Mouse (Mus musculus): ENCODE measurements around the gene Hist1h3e.
A peak's percentile ranks its signal among the peaks of the same experiment; 100 is the strongest.
"Not testable (repeated sequence)": the region's sequence is repeated elsewhere in the genome, so short reads cannot be mapped to it uniquely, and the experiment has no call there.

The Hist1h3e gene

DNA sequence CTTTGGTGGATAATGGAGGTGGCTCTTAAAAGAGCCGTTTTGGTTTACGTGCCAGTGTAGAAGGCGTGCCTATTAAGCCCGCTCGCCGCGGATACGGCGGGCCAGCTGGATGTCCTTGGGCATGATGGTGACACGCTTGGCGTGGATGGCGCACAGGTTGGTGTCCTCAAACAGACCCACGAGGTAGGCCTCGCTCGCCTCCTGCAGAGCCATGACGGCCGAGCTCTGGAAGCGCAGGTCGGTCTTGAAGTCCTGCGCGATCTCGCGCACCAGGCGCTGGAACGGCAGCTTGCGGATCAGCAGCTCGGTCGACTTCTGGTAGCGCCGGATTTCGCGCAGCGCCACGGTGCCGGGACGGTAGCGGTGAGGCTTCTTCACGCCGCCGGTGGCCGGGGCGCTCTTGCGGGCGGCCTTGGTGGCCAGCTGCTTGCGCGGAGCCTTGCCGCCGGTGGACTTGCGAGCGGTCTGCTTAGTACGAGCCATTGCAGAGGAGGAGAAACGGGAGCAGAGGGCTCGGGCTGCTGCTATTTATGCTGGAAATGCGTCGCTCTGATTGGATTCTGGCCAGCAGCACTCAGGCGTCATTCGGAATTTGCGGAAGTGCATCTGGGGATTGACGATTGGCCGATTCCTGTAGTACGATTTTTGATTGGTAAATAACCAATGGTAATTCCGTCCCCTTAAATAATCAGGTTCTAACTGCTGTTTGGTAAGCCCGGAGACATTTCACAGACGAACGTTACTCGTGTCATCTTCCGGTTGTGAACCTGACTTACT is at the start of gene Hist1h3e:
Gene Hist1h3e, minus strand, starts transcription at position 487 of the 777 bp plus-strand sequence.
- DNase-seq (ENCODE audit: extremely low read depth, low read depth): peak; percentile 99

DNA sequence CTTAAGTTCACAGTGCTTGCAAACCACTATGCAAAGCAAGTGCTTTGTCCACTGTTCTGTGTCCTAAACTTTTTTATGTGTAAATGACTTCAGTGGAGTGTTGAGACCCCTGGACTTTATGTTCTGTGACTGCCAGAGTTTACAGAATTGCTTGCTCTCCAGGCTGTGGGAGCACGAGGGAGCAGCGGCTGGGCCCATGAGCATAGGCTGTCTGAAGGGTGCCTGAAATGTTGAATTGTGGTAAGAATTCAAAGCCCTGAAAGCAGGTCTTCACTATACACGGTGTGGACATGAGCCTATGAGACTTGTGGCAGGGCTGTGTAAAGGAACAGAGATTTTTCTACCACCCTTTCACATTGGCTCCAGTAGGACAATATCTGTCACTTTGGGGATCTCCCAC is 49.5 kb upstream of the Hist1h3e start:
- DNase-seq (ENCODE audit: extremely low read depth, low read depth): no peak

DNA sequence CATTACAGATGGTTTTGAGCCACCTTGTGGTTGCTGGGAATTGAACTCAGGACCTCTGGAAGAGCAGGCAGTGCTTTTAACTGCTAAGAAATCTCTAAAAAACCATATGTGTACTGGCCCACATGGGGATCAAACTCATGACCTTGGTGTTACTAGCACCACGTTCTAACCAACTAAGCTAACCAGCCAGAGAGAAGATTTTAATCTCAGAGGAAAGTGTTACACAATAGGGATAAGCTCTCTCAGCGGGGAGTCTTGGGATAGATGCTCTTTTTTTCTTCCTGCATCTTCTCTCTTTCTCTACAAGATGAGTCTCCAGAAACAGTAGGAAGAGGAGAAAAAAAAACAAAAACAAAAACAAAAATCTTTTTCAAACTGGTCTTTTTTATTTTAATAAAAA is 48.2 kb upstream of the Hist1h3e start:
- no peak for DNase-seq (ENCODE audit: extremely low read depth, low read depth)

DNA sequence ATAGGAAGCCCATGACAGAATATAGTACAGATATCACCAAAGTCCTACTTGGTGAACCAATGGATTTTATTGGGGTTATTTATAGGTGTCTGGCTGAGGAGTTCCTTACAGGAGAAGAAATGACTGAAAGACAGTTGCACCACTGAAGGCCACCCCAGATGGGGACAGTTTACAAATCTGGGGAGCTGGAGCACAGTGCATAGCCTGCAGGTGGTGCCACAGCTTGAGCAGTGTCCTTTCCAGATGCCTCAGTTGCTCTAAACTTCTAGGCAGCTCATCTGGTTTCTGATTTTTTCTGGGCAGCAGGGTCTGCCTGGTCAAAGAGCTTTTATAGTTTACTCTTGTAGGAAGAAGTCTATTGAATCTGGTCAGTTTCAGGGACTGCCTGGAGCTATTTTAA is 47.7 kb upstream of the Hist1h3e start:
- no peak for DNase-seq (ENCODE audit: extremely low read depth, low read depth)

DNA sequence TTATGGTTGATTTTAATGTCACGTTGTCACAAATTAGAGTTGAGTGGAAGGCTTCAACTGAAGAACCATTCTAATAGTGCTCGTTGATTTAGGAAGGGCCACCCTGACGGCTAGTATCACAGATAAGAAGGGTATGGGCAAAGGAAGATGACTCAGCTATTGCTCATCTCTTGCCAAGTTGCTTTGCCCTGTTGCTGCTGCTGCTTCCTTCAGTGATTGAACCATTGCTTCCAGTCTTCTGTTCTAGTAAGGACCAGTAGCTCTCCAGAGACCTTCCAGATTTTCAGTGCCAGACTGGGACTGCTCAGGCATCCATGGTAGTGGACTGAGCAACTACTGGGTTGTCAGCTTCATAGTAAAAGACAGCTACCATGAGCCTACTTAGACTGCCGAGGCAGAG is 47.0 kb upstream of the Hist1h3e start:
- peak; percentile 41 for DNase-seq (ENCODE audit: extremely low read depth, low read depth)

DNA sequence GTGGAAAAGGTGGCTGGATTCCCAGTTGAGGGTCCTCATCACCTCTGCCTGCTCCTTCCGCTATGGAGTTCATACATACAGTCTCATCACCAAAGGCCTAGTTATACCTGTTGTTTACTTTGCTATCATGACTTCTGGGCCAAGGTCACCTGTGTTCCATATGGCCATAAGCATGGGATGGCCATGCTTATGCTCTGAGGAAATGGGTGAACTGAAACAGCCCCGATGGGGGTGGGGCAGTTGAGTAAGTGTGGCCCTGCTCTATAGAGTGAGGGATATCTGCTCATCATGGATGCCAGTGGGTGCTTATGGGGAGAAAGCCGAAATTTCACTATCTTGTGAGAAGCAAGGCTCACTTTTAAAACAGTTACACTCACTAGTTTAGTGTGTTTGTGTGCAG is 42.9 kb upstream of the Hist1h3e start:
- DNase-seq (ENCODE audit: extremely low read depth, low read depth): no peak

DNA sequence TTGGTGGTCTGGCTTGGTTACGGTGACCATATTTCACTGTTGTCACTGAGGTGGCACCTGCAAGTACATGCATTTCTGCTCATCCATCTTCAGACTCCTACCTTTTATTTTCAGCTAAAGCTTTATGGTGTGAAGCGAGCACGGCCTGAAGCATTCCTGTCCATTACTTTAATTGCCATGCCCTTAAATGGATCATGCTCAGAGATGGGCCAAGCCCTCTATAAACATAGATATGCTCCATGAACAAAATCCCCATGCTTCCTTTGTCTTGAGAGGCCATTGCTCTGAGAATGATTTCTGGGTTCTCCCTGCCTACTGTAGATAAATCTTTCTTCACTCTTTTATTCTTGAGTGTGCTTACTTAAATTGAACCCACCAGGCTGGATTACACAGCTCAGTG is 42.3 kb upstream of the Hist1h3e start:
- DNase-seq (ENCODE audit: extremely low read depth, low read depth): no peak

DNA sequence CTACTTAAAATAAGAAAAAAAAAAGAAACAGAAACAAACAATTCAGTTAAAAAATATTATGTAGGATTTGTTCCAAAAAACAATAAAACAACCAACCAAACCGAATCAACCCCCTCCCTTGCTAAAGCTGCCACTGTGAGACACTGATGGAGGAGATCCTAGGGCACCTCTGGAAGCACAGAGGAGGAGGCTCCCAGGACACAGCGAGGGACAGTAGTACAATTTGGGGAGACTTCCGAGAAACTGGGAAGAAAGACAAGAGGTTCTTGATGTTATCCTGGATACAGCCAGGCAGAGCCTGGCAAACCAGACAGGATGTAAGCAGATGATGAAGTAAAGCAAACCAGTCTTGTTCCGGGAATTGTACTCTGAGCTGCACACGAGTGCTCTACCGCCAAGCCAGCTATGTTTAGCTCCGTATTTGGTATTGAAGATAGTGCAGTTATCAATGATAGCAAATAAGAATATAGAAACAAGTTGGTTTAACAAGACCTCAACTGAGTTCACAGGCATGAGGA is 41.1 kb upstream of the Hist1h3e start:
- no peak for DNase-seq (ENCODE audit: extremely low read depth, low read depth)

DNA sequence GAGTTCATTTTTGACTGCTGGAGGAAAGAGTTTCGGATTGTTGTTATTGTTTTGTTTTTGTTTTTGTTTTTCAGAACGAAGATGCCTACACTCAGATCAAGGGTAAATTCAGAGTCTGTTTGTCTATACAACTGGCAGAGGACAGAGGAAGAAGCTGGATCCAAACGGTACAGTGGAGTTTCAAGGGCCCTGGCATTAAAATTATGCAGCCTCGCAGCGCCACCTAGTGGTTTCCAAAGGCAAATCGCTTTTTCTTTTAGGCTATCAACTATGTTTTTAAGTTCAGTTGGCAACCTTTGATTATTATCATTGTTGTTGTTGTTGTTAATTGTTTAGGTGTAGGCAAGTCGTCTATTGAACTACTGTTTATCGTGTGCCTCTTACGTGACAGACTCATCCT is 35.8 kb upstream of the Hist1h3e start:
- peak; percentile 69 for DNase-seq (ENCODE audit: extremely low read depth, low read depth)

DNA sequence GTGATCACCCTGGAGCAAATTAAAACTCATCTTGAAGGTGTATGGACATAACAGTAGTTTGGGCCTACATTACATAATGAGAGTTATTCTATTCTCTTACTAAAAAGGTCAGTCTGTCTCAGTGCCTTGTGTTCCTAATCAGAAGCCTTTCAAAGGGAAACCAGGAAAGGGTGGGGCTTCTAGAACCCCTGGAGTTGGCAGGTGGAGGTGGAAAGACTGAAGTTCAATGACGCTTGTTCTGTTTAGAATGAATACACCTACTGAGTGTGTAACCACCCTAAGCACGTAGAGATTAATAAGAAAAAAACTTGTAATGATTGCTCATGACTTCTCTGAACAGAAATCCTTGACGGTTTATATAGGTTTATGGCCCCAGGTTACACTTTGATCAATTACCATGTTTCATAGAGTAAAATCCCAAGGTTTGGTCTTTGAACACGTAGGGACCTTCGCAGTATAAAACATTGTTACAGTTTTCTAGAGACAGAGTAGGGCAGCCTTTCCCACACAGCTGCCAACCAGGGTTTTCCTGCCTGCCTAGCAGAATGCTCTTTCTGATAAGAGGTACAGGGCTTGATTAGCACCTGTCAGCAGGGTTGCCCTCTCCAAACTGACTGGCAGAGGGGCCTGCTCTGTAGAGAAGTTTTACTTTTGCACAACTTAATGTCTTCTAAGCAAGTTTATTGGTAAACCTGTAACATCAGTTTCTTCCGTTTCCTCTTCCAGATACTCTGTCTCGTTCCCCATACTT is 33.6 kb upstream of the Hist1h3e start:
- DNase-seq (ENCODE audit: extremely low read depth, low read depth): no peak

DNA sequence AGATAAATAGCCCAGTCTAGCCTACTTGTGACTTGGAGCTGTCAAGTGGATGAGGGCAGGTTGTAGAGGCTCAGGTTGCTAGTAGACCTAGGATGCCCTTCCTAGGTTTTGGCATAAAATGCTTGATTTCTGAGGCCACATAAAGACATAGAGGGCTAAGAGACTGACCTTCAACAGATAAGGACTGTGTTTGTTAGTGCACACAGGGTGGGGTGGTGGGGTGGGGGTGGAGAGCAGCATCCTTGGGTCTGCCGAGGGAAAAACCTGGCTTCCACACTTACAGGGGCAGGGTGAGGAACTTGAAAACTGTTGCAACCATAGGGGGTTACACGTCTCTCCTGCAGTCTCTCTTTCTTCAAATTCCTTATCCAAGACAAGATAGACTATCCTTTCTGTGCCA is 33.0 kb upstream of the Hist1h3e start:
- DNase-seq (ENCODE audit: extremely low read depth, low read depth): no peak

DNA sequence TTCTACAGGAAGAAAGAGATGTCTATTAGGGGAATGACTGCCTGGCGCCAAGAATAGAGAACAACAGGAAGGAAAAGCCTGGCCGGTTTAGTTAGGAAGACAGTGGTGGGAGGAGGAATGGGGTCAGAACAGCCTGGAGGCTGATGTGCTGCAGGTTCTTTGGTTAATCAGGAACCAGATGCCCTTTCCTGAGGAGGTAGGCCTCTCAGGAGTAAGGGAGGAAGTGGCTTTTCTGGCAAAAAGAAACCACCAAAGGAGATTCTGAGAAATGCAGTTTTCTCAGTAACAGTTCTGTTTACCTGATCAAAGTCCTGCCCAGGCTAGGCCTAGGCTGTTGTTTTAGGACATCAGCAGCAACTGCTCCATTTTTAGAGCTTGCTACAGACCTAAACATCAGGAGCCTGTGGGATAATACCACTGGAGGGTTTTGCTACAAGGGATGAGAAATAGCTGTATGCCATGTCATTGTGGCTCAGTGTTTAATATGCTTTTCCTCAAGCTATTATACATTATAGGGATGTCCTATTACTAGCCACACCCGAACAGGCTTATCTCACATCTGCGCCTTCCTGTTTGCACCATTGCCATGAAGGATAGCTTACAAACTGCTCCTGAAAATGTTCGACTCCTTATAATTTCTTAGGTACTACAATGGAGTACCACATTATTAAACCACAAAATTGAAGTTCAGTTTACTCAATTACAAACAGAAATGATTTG is 31.0 kb upstream of the Hist1h3e start:
- peak; percentile 59 for DNase-seq (ENCODE audit: extremely low read depth, low read depth)

DNA sequence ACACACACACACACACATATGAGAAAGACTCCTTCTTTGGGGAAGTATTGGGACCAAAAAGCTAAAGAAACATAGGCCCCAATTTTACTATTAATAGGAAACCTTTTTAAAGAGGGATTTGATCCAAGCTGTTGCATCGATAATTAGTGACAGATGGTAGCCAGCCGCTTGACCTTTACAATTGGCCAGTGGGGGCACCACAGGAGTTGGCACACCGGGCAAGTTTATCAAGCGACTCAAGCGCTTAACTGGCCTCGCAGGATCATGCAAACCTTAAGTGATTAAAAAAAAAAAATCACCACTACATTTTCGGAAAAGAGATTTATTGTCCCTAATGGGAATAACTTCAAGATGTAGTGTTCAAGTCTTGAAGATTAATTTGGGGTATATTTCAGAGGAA is 30.4 kb upstream of the Hist1h3e start:
- DNase-seq (ENCODE audit: extremely low read depth, low read depth): no peak

DNA sequence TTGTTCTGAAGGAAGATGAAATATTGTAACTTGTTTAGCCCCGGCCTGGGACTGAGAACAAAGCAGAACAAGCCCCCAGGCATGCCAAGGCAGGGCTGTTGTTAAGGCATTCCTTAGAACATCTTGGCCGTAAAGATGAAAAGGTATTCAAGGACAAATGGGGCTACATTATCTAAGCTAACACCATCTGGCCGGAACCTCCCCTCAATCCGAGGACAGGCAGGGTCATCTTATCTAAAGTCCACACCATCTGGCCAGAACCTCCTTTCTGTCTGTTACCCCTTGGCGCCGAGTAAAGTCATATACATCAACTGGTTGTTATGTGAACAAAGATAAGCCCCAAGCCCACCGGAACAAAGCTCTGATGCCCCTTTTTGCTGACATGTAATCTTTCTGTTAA is 29.7 kb upstream of the Hist1h3e start:
- DNase-seq (ENCODE audit: extremely low read depth, low read depth): not testable (repeated sequence)

DNA sequence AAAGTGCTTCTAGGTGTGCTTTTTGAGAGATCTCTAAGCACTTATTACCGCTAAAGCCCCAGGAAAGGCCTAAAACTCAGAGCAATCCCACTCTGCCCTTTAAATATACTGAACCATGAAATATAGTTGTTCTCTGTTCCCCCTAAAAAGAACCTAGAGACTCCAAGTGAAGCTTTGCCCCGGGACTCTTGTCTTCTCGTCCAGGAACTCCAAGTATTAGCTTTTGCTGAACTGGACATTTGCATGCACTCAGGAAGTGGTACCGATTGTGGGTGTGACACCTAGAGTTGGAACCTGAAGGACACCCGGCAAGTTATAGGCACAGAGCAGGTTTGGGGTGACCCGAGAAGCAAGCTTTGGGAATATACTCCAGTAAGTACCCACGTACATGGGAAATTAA is 29.0 kb upstream of the Hist1h3e start:
- no peak for DNase-seq (ENCODE audit: extremely low read depth, low read depth)

DNA sequence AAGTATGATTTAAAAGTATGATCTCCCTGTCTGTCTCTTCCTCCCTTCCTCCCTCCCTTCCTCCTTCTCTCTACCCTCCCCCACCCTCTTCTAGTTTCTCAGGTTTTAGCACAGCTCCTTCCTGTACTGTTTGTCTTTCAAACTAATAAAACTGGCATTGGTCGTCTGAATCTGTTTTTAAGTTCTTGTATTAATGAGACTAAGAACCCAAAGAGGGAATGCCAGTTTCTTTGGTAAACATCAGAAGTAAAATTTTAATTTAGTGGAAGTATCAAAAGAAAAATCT is 24.7 kb upstream of the Hist1h3e start:
- DNase-seq (ENCODE audit: extremely low read depth, low read depth): no peak

DNA sequence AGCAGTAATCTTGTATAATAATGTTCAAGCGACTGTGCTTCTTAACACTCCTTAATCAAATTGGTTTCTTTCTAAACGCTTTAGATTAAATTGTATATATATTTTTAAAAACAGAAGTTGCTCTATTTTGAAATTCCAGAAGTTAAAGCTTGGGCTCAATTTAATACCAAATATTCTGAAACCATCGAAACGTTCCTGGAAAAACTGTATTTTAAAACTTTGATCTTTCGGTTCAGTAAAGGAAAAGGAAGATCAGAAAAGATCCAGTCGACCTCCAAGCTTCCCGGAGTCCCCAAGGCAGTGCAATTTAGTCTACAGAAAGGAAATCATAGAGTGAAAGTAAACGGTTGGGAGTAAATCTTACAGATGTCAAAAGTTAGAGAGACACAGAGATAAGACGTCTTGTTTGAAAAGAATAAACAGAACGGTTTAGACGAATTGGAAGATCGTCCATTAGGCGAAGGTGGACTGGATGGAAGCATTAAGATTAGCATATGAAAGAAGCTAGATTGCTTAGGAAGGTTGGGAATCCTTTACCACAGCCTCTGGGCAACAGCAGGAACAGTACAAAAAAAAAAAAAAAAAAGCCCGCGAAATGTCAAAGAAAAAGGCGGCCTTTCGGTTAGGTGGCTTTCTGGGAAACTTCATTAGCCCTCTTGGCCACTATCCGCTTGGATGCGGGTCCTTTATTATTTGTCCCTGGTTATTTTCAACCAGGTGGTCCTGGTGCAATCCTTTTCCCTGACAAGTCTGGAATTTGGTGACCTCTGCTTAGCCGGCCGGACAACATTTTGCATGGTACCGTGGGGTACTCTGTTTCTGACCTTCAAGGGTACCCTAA is 24.1 kb upstream of the Hist1h3e start:
- DNase-seq (ENCODE audit: extremely low read depth, low read depth): no peak

DNA sequence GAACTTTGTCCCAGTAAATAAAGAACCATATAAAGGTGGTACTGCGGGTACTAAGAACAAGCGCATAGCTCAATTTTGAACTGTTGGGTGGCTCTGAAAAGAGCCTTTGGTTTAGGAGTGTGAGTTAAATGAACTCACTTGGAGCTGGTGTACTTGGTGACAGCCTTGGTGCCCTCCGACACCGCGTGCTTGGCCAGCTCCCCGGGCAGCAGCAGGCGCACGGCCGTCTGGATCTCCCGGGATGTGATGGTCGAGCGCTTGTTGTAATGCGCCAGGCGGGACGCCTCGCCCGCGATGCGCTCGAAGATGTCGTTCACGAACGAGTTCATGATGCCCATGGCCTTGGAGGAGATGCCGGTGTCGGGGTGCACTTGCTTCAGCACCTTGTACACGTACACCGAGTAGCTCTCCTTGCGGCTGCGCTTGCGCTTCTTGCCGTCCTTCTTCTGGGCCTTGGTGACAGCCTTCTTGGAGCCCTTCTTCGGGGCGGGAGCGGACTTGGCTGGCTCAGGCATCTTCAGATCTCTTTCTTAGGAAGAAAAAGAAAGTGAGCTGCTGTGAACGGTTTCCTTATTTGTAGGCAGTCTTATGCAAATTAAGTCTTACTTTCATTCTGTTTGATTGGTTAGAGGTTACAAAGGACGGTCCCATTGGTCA is 23.4 kb upstream of the Hist1h3e start:
- peak; percentile 96 for DNase-seq (ENCODE audit: extremely low read depth, low read depth)

DNA sequence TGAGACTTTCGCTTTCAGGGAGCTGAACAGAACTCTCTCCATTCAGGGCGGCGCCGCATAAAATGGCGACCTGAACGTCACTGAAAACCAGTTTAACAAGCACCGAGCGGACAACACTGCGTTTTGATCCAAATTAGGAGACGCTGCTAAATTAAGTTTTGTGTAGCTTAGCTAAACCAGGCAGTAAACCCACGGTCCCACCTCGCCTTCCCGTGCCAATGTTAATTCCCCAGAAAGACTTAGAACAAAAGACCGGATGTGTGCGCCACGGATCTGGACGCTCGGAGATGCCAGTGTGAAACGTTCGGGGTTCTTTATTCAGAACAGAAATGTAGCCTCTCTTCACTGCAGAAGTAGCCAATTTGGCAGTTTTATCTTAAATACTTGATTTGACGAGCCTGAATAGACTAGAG is 22.9 kb upstream of the Hist1h3e start:
- DNase-seq (ENCODE audit: extremely low read depth, low read depth): peak; percentile 61

DNA sequence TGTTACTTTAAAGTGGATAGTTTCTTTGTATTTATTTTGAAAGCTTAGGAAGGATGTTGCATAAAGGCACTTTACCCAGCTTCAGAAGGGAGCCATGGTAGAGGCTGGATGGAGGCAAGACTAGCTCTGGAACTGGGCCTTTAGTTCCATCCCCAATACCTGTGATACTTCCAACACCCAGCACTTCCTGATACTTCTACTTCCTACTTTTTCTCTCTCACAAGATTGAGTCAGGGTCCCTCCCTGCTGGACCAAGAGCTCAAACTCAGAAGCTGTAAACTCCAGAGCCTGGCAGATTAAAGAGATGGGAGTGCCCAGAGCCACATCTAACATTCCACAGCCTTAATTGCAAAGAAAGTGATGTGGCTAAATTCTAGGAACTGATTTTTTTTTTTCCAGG is 22.2 kb upstream of the Hist1h3e start:
- DNase-seq (ENCODE audit: extremely low read depth, low read depth): no peak
